Mouse (Mus musculus): ENCODE measurements around the gene Gm26938. TPM values are rescaled to one million over a fixed set of nuclear protein-coding genes. Genes with fewer than 3 reads are reported as not detected.

The Gm26938 gene
- polyA plus RNA-seq, 1 experiment, result 0.14 TPM

DNA sequence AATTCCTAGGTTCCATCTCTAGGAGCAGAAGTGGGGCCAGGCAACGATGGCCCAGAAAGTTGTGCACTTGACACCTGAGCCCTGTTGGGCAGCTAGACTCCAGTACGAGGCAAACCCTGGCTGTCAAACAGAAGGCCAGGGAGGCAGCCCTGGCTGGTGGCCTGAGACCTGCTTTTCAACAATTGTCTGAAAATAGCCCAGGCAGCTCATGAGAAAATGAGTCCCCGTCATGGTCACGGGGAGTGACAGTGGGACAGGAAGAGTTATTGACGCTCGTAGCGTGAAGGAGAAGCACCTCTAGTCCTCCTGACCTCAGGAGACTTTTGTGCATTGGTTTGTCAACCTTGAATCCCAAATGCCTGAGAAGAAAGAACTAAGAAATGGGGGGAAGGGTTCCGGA lies 44.8 kb downstream of the Gm26938 start:
- Histone ChIP-seq H3K27me3 (ENCODE audit: control insufficient read depth, insufficient read depth, insufficient read length) (peaks cover 3% of the 10 kb centered on the region), H3ac (ENCODE audit: control insufficient read depth, insufficient read length, low read depth) (no peak overlapping the region), H3K79me2 (ENCODE audit: control insufficient read depth, insufficient read depth) (no peaks in the 10 kb centered on the region), H3K79me3 (ENCODE audit: low read depth) (no peaks in the 10 kb centered on the region), H3K4me3 (ENCODE audit: insufficient read depth, poor library complexity, severe bottlenecking) (no peak overlapping the region), H3K36me3 (ENCODE audit: control insufficient read depth, insufficient read depth) (no peaks in the 10 kb centered on the region)
- no peak for TF ChIP-seq CTCF (IDR thresholded peaks at IDR 0.05; ENCODE audit: control insufficient read depth, insufficient read depth, insufficient read length)
- TF ChIP-seq FOSL1 (IDR thresholded peaks at IDR 0.05; ENCODE audit: insufficient read depth, low read length, poor library complexity, severe bottlenecking), result no peak
- TF ChIP-seq MYOD1 (IDR thresholded peaks at IDR 0.05; ENCODE audit: control insufficient read depth, insufficient read length, low read depth), result no peak
- TF ChIP-seq MYOG (IDR thresholded peaks at IDR 0.05; ENCODE audit: control insufficient read depth, extremely low read depth, insufficient read length), result no peak

DNA sequence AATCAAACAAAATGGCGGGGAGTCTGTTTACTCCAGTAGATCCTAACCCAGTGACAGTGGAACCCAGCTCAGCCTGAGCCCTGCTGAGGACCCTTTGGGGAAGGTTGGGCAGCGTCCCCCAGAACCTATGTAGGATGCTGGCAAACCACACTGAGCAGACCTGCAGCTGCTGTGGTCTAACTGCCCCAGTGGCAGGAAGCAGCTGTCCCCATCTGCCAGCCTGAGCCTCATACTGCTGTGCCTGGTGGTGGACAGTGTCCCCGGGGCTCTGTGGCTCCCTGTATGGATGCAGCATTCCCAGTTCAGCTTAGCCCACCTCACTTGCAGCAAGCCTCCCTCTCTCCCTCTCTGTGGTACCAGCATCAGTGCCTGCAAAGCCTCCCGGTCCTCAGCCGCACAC lies 49.2 kb downstream of the Gm26938 start:
- no peaks in the 10 kb centered on the region for H3K27me3 ChIP-seq (ENCODE audit: control insufficient read depth, insufficient read depth, insufficient read length)
- H3ac ChIP-seq (ENCODE audit: control insufficient read depth, insufficient read length, low read depth), result no peak overlapping the region
- H3K4me3 ChIP-seq (ENCODE audit: insufficient read depth, poor library complexity, severe bottlenecking), result no peak overlapping the region
- peaks cover 18% of the 10 kb centered on the region for H3K79me2 ChIP-seq (ENCODE audit: control insufficient read depth, insufficient read depth)
- H3K36me3 ChIP-seq (ENCODE audit: control insufficient read depth, insufficient read depth), result peaks cover 6% of the 10 kb centered on the region
- H3K79me3 ChIP-seq (ENCODE audit: low read depth), result peaks cover 11% of the 10 kb centered on the region
- no peak for TF ChIP-seq MYOD1 (IDR thresholded peaks at IDR 0.05; ENCODE audit: control insufficient read depth, insufficient read length, low read depth)
- TF ChIP-seq CTCF (IDR thresholded peaks at IDR 0.05; ENCODE audit: control insufficient read depth, insufficient read depth, insufficient read length), result no peak
- TF ChIP-seq MYOG (IDR thresholded peaks at IDR 0.05; ENCODE audit: control insufficient read depth, extremely low read depth, insufficient read length), result no peak
- no peak for TF ChIP-seq MAX (IDR thresholded peaks at IDR 0.05)
- TF ChIP-seq USF1 (IDR thresholded peaks at IDR 0.05; ENCODE audit: low read depth), result no peak

DNA sequence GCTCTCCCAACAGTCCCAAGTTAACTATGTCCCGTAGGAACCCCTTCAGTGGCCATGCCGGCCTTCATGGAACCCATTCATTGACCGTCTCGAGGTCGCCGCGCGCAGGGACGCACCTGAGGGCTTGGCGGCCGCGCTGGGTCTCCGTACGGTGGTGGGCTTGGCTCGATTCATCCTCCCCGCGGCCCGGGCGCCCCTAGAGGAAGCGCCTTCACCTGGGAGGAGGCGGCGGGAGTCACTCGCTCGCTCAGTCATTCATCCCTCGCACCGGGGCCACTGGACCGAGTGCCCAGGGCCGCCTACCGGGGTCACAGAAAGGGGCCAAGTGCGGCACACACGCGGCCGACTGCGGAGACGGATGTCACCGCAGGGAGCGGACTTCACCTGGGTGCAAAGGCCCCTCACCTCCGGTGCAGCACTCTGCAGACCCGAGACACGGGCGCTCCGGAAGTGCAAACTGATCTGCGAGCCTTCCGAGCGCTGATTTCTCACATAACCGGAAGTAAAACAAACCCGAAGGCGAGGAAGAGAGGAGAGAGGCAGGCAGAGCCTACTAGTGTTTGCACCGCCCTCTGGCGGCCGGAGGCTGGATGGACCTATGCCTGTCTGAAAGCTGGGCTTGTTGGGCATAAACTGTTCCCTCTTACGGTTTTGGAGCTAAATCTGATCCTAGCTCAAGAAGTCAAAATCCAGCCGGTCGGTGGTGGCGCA lies 50.8 kb downstream of the Gm26938 start, which contains the start of gene Ints1:
Gene Ints1, minus strand, starts transcription at position 459 of the 711 bp plus-strand sequence.
- Histone ChIP-seq H3K27me3 (ENCODE audit: control insufficient read depth, insufficient read depth, insufficient read length) (no peaks in the 10 kb centered on the region), H3ac (ENCODE audit: control insufficient read depth, insufficient read length, low read depth) (peak within 1 kb of the TSS; percentile 76), H3K79me2 (ENCODE audit: control insufficient read depth, insufficient read depth) (peaks cover 18% of the 10 kb centered on the region), H3K4me3 (ENCODE audit: insufficient read depth, poor library complexity, severe bottlenecking) (peak within 1 kb of the TSS; percentile 75), H3K36me3 (ENCODE audit: control insufficient read depth, insufficient read depth) (peaks cover 14% of the 10 kb centered on the region), H3K79me3 (ENCODE audit: low read depth) (peaks cover 11% of the 10 kb centered on the region)
- TF ChIP-seq MAX (IDR thresholded peaks at IDR 0.05), result peak; percentile 44
- TF ChIP-seq FOSL1 (IDR thresholded peaks at IDR 0.05; ENCODE audit: insufficient read depth, low read length, poor library complexity, severe bottlenecking), result no peak
- peak; percentile 92 for TF ChIP-seq CTCF (IDR thresholded peaks at IDR 0.05; ENCODE audit: control insufficient read depth, insufficient read depth, insufficient read length)
- TF ChIP-seq CEBPB (IDR thresholded peaks at IDR 0.05; ENCODE audit: low read depth), result no peak
- TF ChIP-seq MYOG (IDR thresholded peaks at IDR 0.05; ENCODE audit: control insufficient read depth, extremely low read depth, insufficient read length), result no peak

DNA sequence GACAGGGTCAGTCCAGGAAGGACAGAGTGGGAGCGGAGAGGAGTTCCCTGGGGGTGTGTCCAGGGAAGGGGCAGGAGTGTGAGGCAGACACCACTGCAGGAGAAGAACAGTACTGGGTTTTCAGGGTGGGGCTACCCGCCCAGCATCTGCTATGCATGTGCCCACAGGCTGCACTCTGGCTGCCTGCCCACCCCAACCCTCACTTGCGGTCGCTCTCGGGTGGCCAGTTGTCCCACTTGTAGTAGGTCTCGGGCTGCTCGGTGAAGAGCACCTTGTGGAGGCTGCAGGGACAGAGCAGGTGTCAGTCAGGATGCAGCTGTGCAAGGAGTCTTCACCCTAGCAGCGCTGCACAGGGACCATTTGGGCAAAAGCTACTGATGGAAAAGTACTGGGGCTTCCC lies 58.0 kb downstream of the Gm26938 start:
- Histone ChIP-seq H3K36me3 (ENCODE audit: control insufficient read depth, insufficient read depth) (peaks cover 26% of the 10 kb centered on the region), H3K79me3 (ENCODE audit: low read depth) (no peaks in the 10 kb centered on the region), H3K4me3 (ENCODE audit: insufficient read depth, poor library complexity, severe bottlenecking) (no peak overlapping the region), H3ac (ENCODE audit: control insufficient read depth, insufficient read length, low read depth) (no peak overlapping the region), H3K79me2 (ENCODE audit: control insufficient read depth, insufficient read depth) (no peaks in the 10 kb centered on the region), H3K27me3 (ENCODE audit: control insufficient read depth, insufficient read depth, insufficient read length) (no peaks in the 10 kb centered on the region)
- TF ChIP-seq USF1 (IDR thresholded peaks at IDR 0.05; ENCODE audit: low read depth) (no peak), MYOD1 (IDR thresholded peaks at IDR 0.05; ENCODE audit: control insufficient read depth, insufficient read length, low read depth) (no peak), MAX (IDR thresholded peaks at IDR 0.05) (no peak), CEBPB (IDR thresholded peaks at IDR 0.05; ENCODE audit: low read depth) (no peak), FOSL1 (IDR thresholded peaks at IDR 0.05; ENCODE audit: insufficient read depth, low read length, poor library complexity, severe bottlenecking) (no peak), CTCF (IDR thresholded peaks at IDR 0.05; ENCODE audit: control insufficient read depth, insufficient read depth, insufficient read length) (no peak)

DNA sequence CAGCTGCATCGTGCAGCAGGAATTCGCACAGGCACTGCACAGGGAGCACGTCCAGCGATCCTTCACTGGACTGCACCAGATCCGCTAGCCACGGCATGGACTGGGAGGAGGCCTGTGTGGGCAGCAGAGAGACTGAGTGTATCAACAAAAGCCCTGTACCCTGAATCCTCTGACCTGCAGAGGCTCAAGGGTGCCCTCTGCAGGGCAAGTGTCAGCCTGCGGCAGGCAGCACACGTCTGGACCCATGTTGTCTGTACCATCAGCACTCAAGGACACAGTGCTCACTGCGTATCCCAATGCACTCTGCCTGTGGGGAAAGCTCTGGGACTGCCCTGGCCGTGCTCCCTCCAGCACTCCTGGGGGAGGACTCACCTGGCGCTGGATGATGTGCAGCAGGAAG lies 61.9 kb downstream of the Gm26938 start:
- Histone ChIP-seq H3ac (ENCODE audit: control insufficient read depth, insufficient read length, low read depth) (no peak overlapping the region), H3K36me3 (ENCODE audit: control insufficient read depth, insufficient read depth) (peaks cover 11% of the 10 kb centered on the region), H3K79me3 (ENCODE audit: low read depth) (no peaks in the 10 kb centered on the region), H3K79me2 (ENCODE audit: control insufficient read depth, insufficient read depth) (no peaks in the 10 kb centered on the region), H3K27me3 (ENCODE audit: control insufficient read depth, insufficient read depth, insufficient read length) (no peaks in the 10 kb centered on the region), H3K4me3 (ENCODE audit: insufficient read depth, poor library complexity, severe bottlenecking) (no peak overlapping the region)
- TF ChIP-seq MYOG (IDR thresholded peaks at IDR 0.05; ENCODE audit: control insufficient read depth, extremely low read depth, insufficient read length), result no peak
- TF ChIP-seq MYOD1 (IDR thresholded peaks at IDR 0.05; ENCODE audit: control insufficient read depth, insufficient read length, low read depth), result no peak
- peak; percentile 64 for TF ChIP-seq CTCF (IDR thresholded peaks at IDR 0.05; ENCODE audit: control insufficient read depth, insufficient read depth, insufficient read length)

DNA sequence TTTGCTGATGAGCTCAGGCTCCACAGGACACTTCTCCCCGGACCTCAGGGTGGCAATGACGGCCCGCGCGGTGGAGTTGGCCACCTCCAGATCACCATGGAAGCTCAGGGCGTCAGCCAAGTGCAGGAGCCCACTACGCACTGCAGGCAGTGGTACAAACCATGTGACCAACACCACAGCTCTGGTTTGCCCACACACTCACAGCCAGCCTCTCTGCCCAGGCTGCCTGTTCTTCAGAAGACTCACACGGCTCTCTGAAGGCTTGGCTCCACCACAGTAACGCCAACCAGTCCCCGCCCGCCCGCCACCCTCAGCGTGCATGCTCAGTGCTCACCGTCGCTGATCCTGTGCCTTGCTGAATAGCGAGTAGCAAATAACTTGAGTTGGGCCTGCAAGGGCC lies 68.1 kb downstream of the Gm26938 start:
- Histone ChIP-seq H3K27me3 (ENCODE audit: control insufficient read depth, insufficient read depth, insufficient read length) (no peaks in the 10 kb centered on the region), H3K36me3 (ENCODE audit: control insufficient read depth, insufficient read depth) (peaks cover 5% of the 10 kb centered on the region), H3ac (ENCODE audit: control insufficient read depth, insufficient read length, low read depth) (no peak overlapping the region), H3K79me2 (ENCODE audit: control insufficient read depth, insufficient read depth) (no peaks in the 10 kb centered on the region), H3K79me3 (ENCODE audit: low read depth) (no peaks in the 10 kb centered on the region), H3K4me3 (ENCODE audit: insufficient read depth, poor library complexity, severe bottlenecking) (no peak overlapping the region)
- no peak for TF ChIP-seq MYOG (IDR thresholded peaks at IDR 0.05; ENCODE audit: control insufficient read depth, extremely low read depth, insufficient read length)
- no peak for TF ChIP-seq FOSL1 (IDR thresholded peaks at IDR 0.05; ENCODE audit: insufficient read depth, low read length, poor library complexity, severe bottlenecking)
- TF ChIP-seq MYOD1 (IDR thresholded peaks at IDR 0.05; ENCODE audit: control insufficient read depth, insufficient read length, low read depth), result no peak
- no peak for TF ChIP-seq CTCF (IDR thresholded peaks at IDR 0.05; ENCODE audit: control insufficient read depth, insufficient read depth, insufficient read length)
- TF ChIP-seq USF1 (IDR thresholded peaks at IDR 0.05; ENCODE audit: low read depth), result no peak
- no peak for TF ChIP-seq MAX (IDR thresholded peaks at IDR 0.05)
- TF ChIP-seq CEBPB (IDR thresholded peaks at IDR 0.05; ENCODE audit: low read depth), result no peak

Small RNA genes lying within 50 kb of the gene (microRNA-seq; reads per million reads assigned to microRNA genes)
- gene Mir7037 (ENCODE audit: borderline microRNAs expressed), result not detected

Other genes starting within 250 kb of the Gm26938 start
- gene Micall2, start 90.1 kb downstream of the Gm26938 start, polyA plus RNA-seq (2012; fragmentation: generic; extraction: Trizol), result 9.5 TPM
- 43.1 TPM for gene Ints1, start 50.7 kb downstream of the Gm26938 start, polyA plus RNA-seq (2012; fragmentation: generic; extraction: Trizol)
- gene Mafk, start 34.9 kb downstream of the Gm26938 start, polyA plus RNA-seq (2012; fragmentation: generic; extraction: Trizol), result 11.9 TPM
- 0.13 TPM for gene Tmem184a, start 6.5 kb downstream of the Gm26938 start, polyA plus RNA-seq (2012; fragmentation: generic; extraction: Trizol)
- 68.8 TPM for gene Psmg3, start 478 bp upstream of the Gm26938 start, polyA plus RNA-seq (2012; fragmentation: generic; extraction: Trizol)
- 0.04 TPM for gene Elfn1, start 81.5 kb upstream of the Gm26938 start, polyA plus RNA-seq (2012; fragmentation: generic; extraction: Trizol)

All from C2C12 (cell line).